Mouse (Mus musculus) myocyte (in vitro differentiated cells): ENCODE measurements around the gene Inha.

Experiments used
- E2F4 ChIP-seq: IDR thresholded peaks from one replicate; pipeline ENCODE4 v1.6.1; 2011; ENCODE audit warnings: mild to moderate bottlenecking, control low read depth, moderate library complexity; ENCODE audit not compliant: insufficient read depth
- MAX ChIP-seq: IDR thresholded peaks from one replicate; pipeline ENCODE4 v1.6.1; 2011; ENCODE audit warnings: low read depth, mild to moderate bottlenecking, control low read depth
- MYOD1 ChIP-seq, 3 experiments: IDR thresholded peaks; one replicate each; pipeline ENCODE4 v1.6.1; 2011; ENCODE audit warnings: control low read depth in 2 of 3, low read depth in 2 of 3, mild to moderate bottlenecking in 2 of 3, moderate library complexity in 1 of 3; ENCODE audit not compliant: insufficient read length in 2 of 3, control insufficient read depth in 1 of 3
- MYOG ChIP-seq, 3 experiments: IDR thresholded peaks; one replicate each; pipeline ENCODE4 v1.6.1; 2011; ENCODE audit warnings: control low read depth in 2 of 3, low read depth in 2 of 3, mild to moderate bottlenecking in 2 of 3; ENCODE audit not compliant: insufficient read length in 2 of 3, control insufficient read depth in 1 of 3, insufficient read depth in 1 of 3
- POLR2A ChIP-seq: IDR thresholded peaks from one replicate; pipeline ENCODE4 v1.6.1; 2011; ENCODE audit warnings: low read depth, mild to moderate bottlenecking, control low read depth, moderate library complexity; ENCODE audit not compliant: insufficient read length
- POLR2AphosphoS2 ChIP-seq: IDR thresholded peaks from one replicate; pipeline ENCODE4 v1.6.1; 2011; ENCODE audit warnings: low read depth, control low read depth; ENCODE audit not compliant: insufficient read length
- REST ChIP-seq: IDR thresholded peaks from one replicate; pipeline ENCODE4 v1.6.1; 2011; ENCODE audit warnings: mild to moderate bottlenecking, control low read depth, moderate library complexity; ENCODE audit not compliant: insufficient read depth, insufficient read length
- USF1 ChIP-seq: IDR thresholded peaks from one replicate; pipeline ENCODE4 v1.6.1; 2011; ENCODE audit warnings: low read depth, mild to moderate bottlenecking, control low read depth, moderate library complexity

DNA sequence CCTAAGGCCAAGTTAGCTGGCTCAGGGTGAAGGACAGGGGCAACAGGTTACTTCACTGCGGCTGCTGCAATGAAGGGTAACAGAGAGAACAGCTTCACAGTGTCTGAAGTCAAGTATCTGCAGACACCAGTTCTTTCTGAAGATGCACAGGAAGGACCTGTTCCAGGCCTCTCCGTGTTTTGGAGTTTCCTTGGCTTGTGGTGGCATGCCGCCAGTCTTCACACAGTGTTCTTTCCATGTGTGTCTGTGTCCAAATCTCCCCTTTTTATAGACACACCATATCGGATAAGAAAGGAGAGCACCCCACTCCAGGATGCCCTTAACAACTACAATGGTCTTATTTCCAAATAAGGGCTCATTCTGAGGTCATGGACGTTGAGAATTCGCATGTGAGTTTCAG is 37.5 kb downstream of the Inha start:
- TF ChIP-seq MYOG (IDR thresholded peaks at IDR 0.05; ENCODE audit: control insufficient read depth in 1 of 3, insufficient read depth in 1 of 3, insufficient read length in 2 of 3, low read depth in 2 of 3) (no peak), POLR2A (no peak), E2F4 (no peak), REST (no peak), POLR2AphosphoS2 (no peak), MAX (no peak), USF1 (no peak), MYOD1 (IDR thresholded peaks at IDR 0.05; ENCODE audit: control insufficient read depth in 1 of 3, insufficient read length in 2 of 3, low read depth in 2 of 3) (no peak)
